Mouse (Mus musculus) left cerebral cortex, adult 9 months (tissue): ENCODE results near the gene Serpina3m.
"Not testable (repeated sequence)": the region's sequence is repeated elsewhere in the genome, so short reads cannot be mapped to it uniquely, and the experiment has no call there.

Source experiments
- DNase-seq, 2 experiments: peaks; one replicate each; pipeline ENCODE4 v3.0.0; 2022; ENCODE audit warnings: low spot score in 2 of 2

Gene Serpina3m

GRCm38 (mm10) chr12:104338226-104338625 lies at the start of gene Serpina3m, which contains the start of gene Serpina3k:
Serpina3m (plus strand) TSS chr12:104338486.
Serpina3k (plus strand) TSS chr12:104338486.
- DNase-seq: not testable (repeated sequence)

GRCm38 (mm10) chr12:104289872-104290271 lies 48.4 kb upstream of the Serpina3m start:
- DNase-seq: no peak

DNA sequence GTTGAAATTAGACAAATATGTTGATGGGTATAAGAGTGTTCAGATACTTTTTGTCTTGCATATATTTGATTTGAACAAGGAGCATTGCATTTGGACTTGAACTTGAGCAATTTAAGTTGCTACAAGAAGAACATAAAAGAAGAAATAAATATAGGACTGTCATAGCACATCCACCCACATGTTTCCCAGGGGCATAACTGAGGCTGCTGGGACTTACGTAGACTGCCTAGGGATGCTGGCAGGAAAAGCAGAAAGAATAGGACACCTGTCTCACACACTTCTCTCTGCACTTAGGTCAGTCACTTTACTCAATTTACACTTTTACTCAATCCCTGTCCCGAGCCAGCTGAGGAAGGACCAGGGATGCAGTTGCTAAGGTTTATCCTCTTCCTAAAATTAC lies 44.3 kb upstream of the Serpina3m start:
- DNase-seq: no peak

DNA sequence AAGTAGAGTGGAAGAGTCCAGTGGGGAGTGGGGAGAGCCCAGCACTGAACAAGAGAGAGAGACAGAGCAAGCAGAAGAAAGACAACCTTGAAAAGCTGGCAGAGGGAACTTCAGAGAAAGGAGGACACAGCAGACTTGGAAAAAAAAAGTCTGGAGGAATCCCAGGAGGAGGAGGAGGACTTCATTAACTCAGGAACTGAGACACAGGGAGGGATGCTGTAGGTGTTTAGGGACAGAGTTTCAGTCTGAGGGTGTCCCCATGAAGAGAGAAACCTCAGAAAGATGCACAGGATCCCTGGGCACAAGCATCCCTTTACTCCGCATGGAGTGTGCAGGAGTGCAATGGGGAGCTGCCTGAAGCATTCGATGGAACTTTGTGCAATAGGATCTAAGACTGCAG lies 40.2 kb upstream of the Serpina3m start:
- DNase-seq: no peak

DNA sequence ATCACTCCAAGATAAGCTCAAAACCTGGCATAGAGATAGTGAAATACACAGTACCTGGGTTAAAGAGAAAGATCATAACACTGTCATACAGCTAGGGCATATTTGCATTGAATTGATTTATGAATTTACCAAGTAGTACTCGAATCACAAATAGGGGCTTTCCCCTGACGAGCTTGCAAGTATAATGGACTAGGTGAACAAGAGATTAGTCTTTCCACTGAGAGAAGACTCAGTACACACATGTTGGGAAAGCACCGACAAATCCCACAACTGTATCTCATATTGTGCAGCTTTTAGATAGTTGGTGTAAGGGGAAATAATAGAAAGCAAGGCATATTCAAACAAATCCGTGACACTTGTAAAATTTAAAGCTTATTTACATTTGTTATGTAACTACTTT lies 32.3 kb upstream of the Serpina3m start:
- DNase-seq: no peak

- DNase-seq: no peak
Measured at GRCm38 (mm10) chr12:104314253-104314652, 24.0 kb upstream of the Serpina3m start, which contains the start of gene Serpina3j. Serpina3j (plus strand) TSS chr12:104314553.

- DNase-seq: no peak
Measured at GRCm38 (mm10) chr12:104322454-104322853, 15.8 kb upstream of the Serpina3m start.

DNA sequence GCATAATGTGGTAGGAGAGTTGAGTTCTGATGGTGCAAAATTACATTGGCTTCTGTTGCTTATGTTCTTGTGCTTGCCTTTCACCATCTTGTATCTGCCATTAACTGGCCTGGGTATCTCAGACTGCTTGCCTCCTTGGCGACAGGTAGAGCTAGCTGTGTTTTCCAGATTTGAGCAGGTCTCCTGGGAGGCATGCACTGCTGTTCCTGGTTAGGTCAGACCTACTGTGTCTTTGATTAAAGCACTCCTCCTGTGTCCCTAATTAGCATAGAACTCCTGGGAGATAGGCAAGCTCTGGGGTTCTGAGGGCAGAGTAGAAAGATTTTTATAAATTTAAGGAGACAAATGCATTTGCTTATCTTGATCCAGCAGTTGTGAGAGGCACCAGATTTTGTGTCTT lies 6.6 kb upstream of the Serpina3m start:
- DNase-seq: no peak

DNA sequence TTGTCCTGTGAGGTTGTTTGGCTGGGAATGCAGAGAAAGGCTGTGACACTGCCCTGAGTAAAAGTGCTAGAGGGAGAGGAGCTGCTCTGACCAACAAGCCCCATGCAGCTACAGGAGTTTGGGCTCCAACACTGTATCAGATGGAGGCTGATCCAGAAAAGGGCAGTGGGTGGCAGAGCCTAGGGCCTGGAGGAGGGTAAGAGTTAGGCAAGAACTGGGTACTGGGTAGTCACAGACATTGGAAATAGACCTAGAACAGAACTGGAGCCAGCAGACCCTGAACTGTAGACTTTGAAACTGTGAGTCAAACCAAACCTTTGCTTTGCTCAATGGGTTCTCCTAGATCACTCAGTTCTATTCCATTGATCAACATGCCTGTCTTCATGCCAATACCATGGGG lies 1.4 kb upstream of the Serpina3m start:
- DNase-seq: not testable (repeated sequence)

- DNase-seq: no peak
Measured at GRCm38 (mm10) chr12:104338705-104339104, 419 bp downstream of the Serpina3m start.

DNA sequence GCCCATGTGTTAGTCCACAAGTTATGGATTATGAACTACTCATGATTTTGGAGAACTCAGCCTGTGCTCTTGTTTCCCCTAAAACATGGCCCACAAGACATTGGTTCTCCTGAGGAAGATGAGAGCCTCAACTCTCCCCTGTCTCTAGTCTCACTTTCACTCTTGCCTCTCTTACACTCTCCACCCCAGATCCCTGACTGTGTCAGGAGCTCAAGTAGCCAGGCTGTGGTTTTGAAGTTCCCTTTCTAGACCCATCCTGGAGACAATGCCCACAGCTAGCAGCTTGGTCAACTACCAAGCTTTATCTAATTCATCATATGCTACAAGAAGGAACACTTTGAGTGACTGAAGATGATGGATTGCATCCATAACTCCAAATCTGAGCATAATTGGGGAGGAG lies 4.2 kb downstream of the Serpina3m start:
- DNase-seq: not testable (repeated sequence)

DNA sequence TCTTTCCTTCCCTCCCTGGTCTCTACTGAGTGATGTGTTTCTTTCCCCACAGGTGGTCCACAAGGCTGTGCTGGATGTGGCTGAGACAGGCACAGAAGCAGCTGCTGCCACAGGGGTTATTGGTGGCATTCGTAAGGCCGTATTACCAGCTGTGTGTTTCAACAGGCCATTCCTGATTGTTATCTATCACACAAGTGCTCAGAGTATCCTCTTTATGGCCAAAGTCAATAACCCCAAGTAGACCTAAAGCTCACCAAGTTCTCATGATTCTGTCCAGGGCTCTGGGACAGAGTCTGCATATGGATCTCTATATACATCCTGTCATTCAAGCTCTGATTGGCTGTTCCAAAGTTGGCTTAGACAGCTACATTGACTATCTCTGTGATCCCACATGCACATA lies 6.9 kb downstream of the Serpina3m start:
- no peak for DNase-seq

DNA sequence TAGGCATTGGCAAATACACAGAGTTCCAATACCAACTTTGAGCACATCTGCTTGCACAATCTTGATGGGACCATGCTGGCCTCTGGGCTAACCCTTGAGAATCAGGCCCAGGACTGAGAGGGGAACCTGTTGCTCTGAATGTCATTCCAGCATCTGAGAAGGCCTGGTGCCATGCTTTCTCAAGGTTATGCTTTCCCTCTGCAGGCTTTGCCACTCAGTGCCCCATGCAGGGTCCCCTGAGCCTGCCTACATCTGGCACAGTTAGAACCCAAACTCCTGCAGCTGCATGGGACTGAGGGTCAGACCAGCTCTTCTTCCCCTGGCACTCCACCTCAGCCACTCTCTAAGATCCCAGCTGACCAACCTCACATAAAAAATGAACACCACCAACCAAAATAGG lies 7.4 kb downstream of the Serpina3m start:
- DNase-seq: no peak

GRCm38 (mm10) chr12:104347091-104347490 lies 8.8 kb downstream of the Serpina3m start:
- DNase-seq: no peak

DNA sequence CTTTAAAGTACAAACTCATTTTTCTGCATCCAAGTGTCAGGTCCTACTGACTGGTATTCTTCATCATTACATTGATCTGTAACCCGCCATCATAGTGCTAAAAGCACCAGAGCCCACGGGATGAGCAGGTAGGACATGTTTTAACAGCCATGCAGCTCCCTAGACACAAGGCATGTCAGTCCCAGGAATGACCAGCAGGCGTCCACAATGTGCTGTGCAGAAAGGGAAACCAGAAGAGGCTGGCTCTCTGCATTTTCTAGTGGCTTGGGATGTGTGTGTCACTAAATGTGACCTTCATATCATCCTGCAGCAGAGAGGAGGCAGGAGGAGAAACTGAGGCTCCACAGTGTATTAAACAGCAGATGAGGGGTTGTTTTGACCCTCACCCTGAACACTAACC lies 13.5 kb downstream of the Serpina3m start:
- DNase-seq: peak in 1 of 2 experiments; percentile 64

DNA sequence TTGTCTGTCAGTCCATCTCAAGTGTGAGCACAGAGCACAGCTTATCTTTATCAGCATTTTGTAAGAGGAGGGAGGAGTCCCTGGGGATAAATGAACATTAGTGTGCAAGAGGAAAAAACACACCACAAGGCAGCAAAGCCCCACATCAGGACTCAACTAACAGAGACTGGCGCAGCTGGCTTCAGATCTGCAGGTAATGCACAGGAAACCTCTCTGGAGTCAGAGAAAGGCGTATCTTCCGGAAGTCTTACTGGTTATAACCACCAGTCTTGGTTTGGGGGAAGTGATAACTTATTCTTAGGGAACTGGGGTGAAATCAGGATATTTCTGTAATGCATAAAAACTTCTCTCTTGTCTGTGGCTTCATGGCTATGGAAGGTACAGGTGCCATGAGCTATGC lies 17.7 kb downstream of the Serpina3m start:
- DNase-seq: no peak

GRCm38 (mm10) chr12:104369986-104370385 lies 31.7 kb downstream of the Serpina3m start:
- DNase-seq: no peak

DNA sequence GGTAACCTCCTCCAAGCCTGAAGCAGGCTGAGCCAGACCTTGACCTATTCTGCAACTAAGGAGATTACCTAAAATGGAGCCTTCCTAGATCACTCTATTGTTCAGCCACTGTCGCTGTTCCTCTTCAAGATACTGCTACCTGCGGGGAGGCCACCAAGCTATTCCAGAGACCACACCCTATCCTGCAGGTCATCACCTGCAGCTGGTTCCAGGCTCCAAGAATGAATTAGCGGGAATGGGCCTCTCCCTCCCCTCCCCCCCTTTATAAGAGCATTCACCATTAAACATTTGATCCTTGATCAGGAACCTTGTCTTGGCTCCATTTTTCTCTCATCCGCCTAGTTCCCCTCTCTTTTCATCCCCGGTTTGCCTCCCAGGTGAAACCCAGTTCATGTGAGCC lies 38.9 kb downstream of the Serpina3m start:
- DNase-seq: not testable (repeated sequence)

- DNase-seq: not testable (repeated sequence)
Measured at GRCm38 (mm10) chr12:104378351-104378750, 40.1 kb downstream of the Serpina3m start.

- not testable (repeated sequence) for DNase-seq
Measured at GRCm38 (mm10) chr12:104378815-104379214, 40.5 kb downstream of the Serpina3m start.

DNA sequence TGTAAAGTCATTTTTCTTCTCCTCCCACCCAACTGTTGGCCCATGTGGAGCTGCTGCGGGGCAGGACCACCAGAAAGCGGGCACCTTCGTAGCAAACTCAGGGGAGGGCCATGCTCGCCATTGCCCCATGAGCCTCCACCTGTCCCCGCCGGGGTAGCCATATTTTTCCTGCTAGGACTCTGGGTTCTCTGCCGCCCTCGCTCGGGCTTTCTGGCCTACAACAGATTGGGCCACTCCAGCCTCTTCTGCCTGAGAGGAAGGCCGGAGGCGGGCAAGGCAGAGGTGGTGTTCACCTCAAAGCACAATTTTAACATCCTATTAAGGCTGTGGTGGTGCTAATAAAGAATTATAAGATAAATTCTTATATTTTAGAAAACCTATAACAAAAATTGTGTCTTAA lies 41.6 kb downstream of the Serpina3m start:
- no peak for DNase-seq

DNA sequence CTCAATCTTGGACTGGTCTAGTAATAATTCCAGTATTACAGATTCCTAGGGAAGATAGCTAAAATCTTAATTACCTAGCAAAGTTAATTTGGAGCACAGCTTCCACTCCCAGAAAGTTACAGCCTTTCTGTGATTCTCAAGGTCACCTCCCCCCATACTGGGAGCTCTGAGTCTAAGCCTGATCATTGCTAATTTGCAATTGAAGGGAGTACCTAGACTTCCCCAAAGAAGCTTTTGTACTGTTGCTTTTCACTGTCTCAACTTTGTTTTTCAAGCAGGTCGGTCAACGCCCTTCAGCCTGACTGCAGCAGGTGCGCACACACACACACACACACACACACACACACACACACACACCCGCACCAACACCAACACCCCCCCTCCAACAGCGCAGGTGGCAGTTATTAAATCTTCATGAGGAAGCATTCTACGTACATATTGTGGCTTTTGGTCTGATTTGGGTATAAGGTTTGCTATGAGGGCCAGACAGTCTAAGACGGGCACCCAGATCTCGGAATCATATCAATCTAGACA lies 42.9 kb downstream of the Serpina3m start:
- DNase-seq: not testable (repeated sequence)

DNA sequence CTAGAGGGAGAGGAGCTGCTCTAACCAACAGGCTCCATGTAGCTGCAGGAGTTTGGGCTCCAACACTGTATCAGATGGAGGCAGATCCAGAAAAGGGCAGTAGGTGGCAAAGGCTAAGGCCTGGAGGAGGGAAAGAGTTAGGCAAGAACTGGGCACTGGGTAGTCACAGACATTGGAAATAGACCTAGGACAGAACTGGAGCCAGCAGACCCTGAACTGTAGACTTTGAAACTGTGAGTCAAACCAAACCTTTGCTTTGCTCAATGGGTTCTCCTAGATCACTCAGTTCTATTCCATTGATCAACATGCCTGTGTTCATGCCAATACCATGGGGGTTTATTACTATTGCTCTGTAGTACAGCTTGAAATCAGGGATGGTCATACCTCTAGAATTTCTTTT lies 47.7 kb downstream of the Serpina3m start:
- not testable (repeated sequence) for DNase-seq

GRCm38 (mm10) chr12:104386878-104387277 lies 48.6 kb downstream of the Serpina3m start:
- not testable (repeated sequence) for DNase-seq
